Comparison of ENCODE assay signal across 13 mouse cellular contexts in the genomic region with DNA sequence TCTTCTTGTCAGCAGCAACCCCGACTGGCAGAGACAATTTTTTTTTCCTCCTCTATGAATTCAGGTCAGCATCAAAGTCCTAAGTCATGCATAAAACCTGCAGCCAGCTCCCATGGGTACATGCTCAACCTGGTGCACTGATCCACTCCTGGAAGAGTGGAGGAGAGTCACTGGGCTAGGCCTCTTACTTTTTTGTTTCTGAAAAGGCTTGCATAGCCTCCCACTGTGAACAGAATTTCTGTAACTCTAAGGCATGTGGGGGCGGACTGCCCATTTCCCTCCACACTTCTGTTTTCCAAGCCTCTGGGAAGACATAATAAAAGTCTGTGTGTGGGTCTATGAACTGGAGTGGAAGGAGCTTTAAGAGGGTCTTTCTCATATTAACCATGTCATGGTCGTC.
"Had no signal": no experiment of that assay in that cellular context is flagged by ENCODE, and none has a peak within 500 bp of the region (broad histone marks: within the 10 kb centered on the region; RNA-seq: fewer than 3 reads in every experiment).

No protein-coding gene starts in this region.

- H3K27ac ChIP-seq: liver, embryonic 13.5 days; stomach, embryonic 15.5 days had no signal

- H3K9me3 ChIP-seq: stomach, embryonic 15.5 days had no signal

- DNase-seq: kidney, adult 18-20 months; kidney, adult 9 months; kidney, postnatal 14 days; kidney, postnatal 4 days; liver, embryonic 13.5 days; lung, adult 2 months; lung, postnatal 14 days; lung, postnatal 4 days; midbrain, embryonic 14.5 days; spleen, adult 18-20 months; thymus, adult 18-20 months; thymus, postnatal 36 days had no signal

- H3K27me3 ChIP-seq: liver, embryonic 13.5 days; stomach, embryonic 15.5 days had no signal

- H3K4me3 ChIP-seq: liver, embryonic 13.5 days; stomach, embryonic 15.5 days had no signal

- H3K4me1 ChIP-seq: liver, embryonic 13.5 days; stomach, embryonic 15.5 days had no signal

- H3K36me3 ChIP-seq: liver, embryonic 13.5 days; stomach, embryonic 15.5 days had no signal
